Mouse (Mus musculus) heart, embryonic 16.5 days (tissue): ENCODE data around the gene Abi3. TPM values are rescaled to one million over a fixed set of nuclear protein-coding genes. Genes with fewer than 3 reads are reported as not detected.

Source experiments
- ATAC-seq: fragments of 200-750 bp; cut with Nextera tagmentation; replicated peaks from 2 replicates; pipeline ENCODE4 v1.8.0; 2017; ENCODE audit warnings: moderate number of reproducible peaks; ENCODE audit not compliant: insufficient read depth, low FRiP score; ENCODE audit errors: extremely low read depth
- H3K27ac ChIP-seq: fragments of 300-500 bp; sonication (generic); 2 replicates; pipeline ENCODE4 v1.5.1; 2014; ENCODE audit warnings: mild to moderate bottlenecking, low read length, control low read depth, moderate library complexity
- H3K27me3 ChIP-seq: fragments of 300-500 bp; sonication (generic); 2 replicates; pipeline ENCODE4 v1.6.1; 2014; ENCODE audit warnings: low read length, mixed read lengths; ENCODE audit not compliant: control insufficient read depth, insufficient read depth
- H3K36me3 ChIP-seq: fragments of 300-500 bp; sonication (generic); 2 replicates; pipeline ENCODE4 v1.6.1; 2014; ENCODE audit not compliant: control insufficient read depth, insufficient read depth
- H3K4me1 ChIP-seq: fragments of 300-500 bp; sonication (generic); 2 replicates; pipeline ENCODE4 v1.6.1; 2014; ENCODE audit warnings: low read length, mixed read lengths; ENCODE audit not compliant: control insufficient read depth, insufficient read depth
- H3K4me2 ChIP-seq: fragments of 300-500 bp; sonication (generic); 2 replicates; pipeline ENCODE4 v1.6.1; 2014; ENCODE audit warnings: low read depth, mild to moderate bottlenecking, control low read depth, low read length
- H3K4me3 ChIP-seq: fragments of 300-500 bp; sonication (generic); 2 replicates; pipeline ENCODE4 v1.5.1; 2014; ENCODE audit warnings: mild to moderate bottlenecking, control low read depth, low read length
- H3K9ac ChIP-seq: fragments of 300-500 bp; sonication (generic); 2 replicates; pipeline ENCODE4 v1.6.1; 2014; ENCODE audit warnings: low read length, control low read depth
- H3K9me3 ChIP-seq: fragments of 300-500 bp; sonication (generic); replicated peaks from 2 replicates; pipeline ENCODE4 v1.6.1; 2016; ENCODE audit warnings: low read length; ENCODE audit not compliant: control insufficient read depth
- WGBS: fragments of 180-500 bp; shearing (Covaris S2); extraction: QIAGEN DNeasy Blood & Tissue Kit; methylation state at CpG from one replicate; pipeline ENCODE4 v1.1.7; 2014; 5-methylcytosine and 5-hydroxymethylcytosine counted together
- polyA plus RNA-seq: library from polyadenylated mRNA; unstranded; fragments of >200 nt; fragmentation: Nextera tagmentation; extraction: Ambion mirVana; gene quantifications from 2 replicates; pipeline ENCODE4 v1.2.1, GENCODE M21; 2015

Abi3 gene
- polyA plus RNA-seq, 1 experiment from 2014 or later = 28.0 TPM

DNA sequence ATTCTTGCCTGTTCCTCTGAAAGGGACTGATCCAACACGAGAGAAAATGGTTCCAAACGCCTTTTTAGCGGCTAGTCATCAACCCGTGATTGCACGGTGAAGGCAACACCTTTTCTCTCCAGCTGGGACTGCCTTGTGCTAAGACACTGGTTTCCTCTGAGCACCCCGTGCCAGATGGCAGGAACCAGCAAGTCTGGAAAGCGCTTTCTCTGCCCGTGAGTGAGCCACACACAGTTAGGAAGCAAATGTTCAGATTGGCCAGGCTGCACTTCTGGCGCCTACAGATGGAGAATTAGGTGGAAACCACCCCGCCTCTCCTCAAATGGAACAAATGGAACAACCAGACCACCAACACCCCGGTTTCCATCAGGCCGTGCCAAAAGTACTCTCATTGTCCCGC lies 50.5 kb downstream of the Abi3 start:
- Histone ChIP-seq H3K4me1 (peaks cover 20% of the 10 kb centered on the region), H3K9ac (no peak overlapping the region), H3K36me3 (no peaks in the 10 kb centered on the region), H3K27ac (no peak overlapping the region), H3K4me3 (no peak overlapping the region), H3K9me3 (no peaks in the 10 kb centered on the region), H3K27me3 (peaks cover under 1% of the 10 kb centered on the region), H3K4me2 (no peak overlapping the region)
- 80% methylated on average over 13 of the region's 13 CpGs for WGBS
- no peak for ATAC-seq

DNA sequence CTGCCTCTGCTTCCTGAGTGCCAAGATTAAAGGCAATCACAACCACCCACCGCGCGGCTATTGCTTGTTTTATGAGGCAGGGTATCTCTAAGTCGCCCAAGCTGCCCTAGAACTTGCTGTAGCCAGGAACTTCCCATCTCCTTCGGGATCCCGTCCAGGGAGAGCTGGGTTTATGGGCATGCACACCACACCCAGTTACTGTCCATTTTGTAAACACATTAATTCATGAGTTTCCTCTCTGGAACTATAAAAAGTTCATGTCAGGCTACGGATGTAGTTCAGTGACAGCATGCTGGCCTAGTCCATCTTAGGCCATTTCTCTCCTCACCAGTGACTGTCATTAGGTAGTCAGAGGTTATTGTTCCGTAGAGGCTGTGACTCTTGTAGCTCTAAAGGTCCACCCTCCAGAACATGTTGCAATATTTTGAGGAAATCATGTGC lies 52.8 kb downstream of the Abi3 start:
- Histone ChIP-seq H3K4me1 (peaks cover 8% of the 10 kb centered on the region; the same call in 1 of the 2 replicates), H3K27ac (no peak overlapping the region)
- whole genome bisulfite sequencing = 75% methylated on average over 8 of the region's 8 CpGs

DNA sequence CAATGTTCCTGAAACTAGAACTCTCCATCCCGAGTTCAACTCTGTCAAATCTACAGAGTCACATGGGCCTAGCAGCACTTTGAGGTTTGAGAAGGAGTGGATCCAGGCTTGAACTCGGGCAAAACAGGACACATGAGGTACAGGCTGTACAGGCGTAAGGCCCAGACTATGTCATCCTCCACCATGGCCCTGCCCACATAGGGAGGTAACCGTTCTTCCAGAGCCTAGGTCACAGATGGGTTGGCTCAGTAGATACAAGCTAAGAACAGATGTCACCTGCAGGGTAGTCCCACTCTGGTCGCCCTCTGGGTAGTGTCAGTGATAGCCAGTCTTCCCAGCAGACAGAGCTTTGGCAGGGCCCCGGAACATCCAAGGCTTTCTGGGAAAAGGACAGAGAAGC lies 55.8 kb downstream of the Abi3 start:
- Histone ChIP-seq H3K27me3 (no peaks in the 10 kb centered on the region), H3K9me3 (peaks cover 6% of the 10 kb centered on the region; the same call in 1 of the 2 replicates), H3K36me3 (no peaks in the 10 kb centered on the region), H3K4me3 (no peak overlapping the region), H3K4me2 (no peak overlapping the region), H3K27ac (no peak overlapping the region), H3K4me1 (no peaks in the 10 kb centered on the region), H3K9ac (no peak overlapping the region)
- ATAC-seq = no peak
- 85% methylated on average over 6 of the region's 6 CpGs for WGBS

More for the DNA sequence above, 52.8 kb downstream of the Abi3 start:
- Histone ChIP-seq H3K27me3 (no peaks in the 10 kb centered on the region), H3K36me3 (no peaks in the 10 kb centered on the region), H3K4me2 (no peak overlapping the region), H3K9ac (no peak overlapping the region), H3K9me3 (peaks cover 6% of the 10 kb centered on the region; the same call in 1 of the 2 replicates), H3K4me3 (no peak overlapping the region)
- no peak for ATAC-seq

DNA sequence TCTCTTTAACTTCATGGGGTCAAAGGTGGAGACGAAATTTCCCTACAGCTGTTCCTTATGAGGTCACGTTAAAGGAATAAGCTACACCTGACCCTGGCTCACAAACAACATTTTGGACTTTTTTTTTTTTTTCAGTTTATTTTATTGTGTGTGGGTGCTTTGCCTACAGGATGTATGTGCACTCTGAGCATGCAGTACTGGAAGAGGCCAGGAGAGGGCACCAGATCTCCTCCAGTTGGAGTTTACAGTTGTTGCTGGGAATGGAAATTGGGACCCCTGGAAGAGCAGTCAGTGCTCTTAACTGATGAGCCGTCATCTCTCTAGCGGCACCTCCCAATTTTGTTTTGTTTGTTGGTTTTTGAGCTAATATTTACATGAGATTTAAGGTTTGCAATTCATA lies 56.6 kb downstream of the Abi3 start:
- 95% methylated on average over 4 of the region's 4 CpGs for WGBS
- Histone ChIP-seq H3K27ac (no peak overlapping the region), H3K4me1 (no peaks in the 10 kb centered on the region), H3K4me2 (no peak overlapping the region), H3K9ac (no peak overlapping the region), H3K4me3 (no peak overlapping the region), H3K9me3 (peaks cover 6% of the 10 kb centered on the region; the same call in 1 of the 2 replicates), H3K27me3 (no peaks in the 10 kb centered on the region), H3K36me3 (no peaks in the 10 kb centered on the region)
- ATAC-seq = no peak

DNA sequence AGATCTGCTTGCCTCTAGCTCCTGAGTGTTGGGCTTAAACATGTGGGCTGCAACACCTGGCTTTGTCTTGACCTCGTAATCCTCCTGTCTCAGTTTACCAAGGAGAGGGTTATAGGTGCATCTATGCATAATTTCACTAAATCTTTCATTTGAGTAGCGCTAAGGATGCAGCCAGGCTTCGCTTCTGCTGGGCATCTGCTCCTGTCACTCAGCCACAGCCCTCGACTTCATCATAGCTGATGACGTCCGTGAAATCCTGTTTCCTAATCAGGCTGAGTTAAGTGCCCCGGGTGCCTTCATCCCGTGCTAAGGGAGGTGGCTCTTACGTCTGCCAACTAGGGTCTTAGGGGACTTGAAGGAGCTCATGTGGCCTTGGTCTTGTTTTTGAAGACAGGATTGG lies 58.3 kb downstream of the Abi3 start:
- no peaks in the 10 kb centered on the region for H3K27me3 ChIP-seq
- whole genome bisulfite sequencing = 64% methylated on average over 9 of the region's 9 CpGs
- no peak for ATAC-seq

DNA sequence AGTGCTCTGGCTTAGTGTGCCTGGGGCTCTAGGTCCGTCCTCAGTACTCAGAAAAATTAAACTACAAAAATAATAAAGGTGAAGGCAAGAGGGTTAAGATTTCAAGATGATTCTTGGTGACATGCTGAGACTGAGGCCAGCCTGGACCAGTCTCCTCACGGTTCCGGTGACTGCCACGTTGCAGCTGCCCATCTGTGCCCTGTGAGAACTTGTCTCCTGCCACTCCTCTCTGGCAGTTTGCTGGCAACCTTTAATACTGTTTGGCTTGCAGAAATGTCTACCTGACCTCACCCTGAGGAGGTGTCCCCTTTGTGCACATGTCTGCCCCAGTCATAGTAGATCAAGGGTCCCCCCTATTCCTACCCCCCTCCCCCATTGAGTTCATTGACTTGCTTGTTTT lies 58.8 kb downstream of the Abi3 start:
- Histone ChIP-seq H3K4me1 (no peaks in the 10 kb centered on the region), H3K4me2 (no peak overlapping the region), H3K9ac (no peak overlapping the region), H3K9me3 (peaks cover 6% of the 10 kb centered on the region; the same call in 1 of the 2 replicates), H3K4me3 (no peak overlapping the region), H3K27ac (no peak overlapping the region), H3K36me3 (no peaks in the 10 kb centered on the region), H3K27me3 (no peaks in the 10 kb centered on the region)
- 93% methylated on average over 4 of the region's 4 CpGs for whole genome bisulfite sequencing
- ATAC-seq = no peak

More for the DNA sequence above, 58.3 kb downstream of the Abi3 start:
- H3K9me3 ChIP-seq = peaks cover 6% of the 10 kb centered on the region; the same call in 1 of the 2 replicates
- H3K36me3 ChIP-seq = no peaks in the 10 kb centered on the region
- no peak overlapping the region for H3K4me2 ChIP-seq
- H3K27ac ChIP-seq = no peak overlapping the region
- H3K4me3 ChIP-seq = no peak overlapping the region
- H3K9ac ChIP-seq = no peak overlapping the region
- no peaks in the 10 kb centered on the region for H3K4me1 ChIP-seq

DNA sequence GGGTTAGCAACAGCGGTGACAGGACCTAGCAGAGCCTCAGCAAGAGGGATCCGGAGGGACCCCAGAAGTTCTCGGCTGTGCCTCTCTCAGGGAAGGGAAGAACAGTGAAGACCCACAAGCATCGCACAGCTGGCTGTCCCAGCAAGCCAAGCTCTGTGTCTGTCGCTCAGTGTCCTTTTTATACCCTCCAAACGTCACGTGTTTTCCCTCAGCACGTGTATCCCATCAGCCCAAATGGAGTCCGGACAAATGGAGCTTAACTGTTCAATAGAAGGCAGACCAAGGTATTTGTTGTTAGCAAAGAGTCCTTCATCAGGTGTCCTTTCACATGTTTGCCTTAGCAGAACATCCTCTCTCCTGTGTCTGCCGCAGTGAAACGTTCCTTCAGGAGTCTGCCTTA lies 60.7 kb downstream of the Abi3 start:
- peaks cover 6% of the 10 kb centered on the region; the same call in 1 of the 2 replicates for H3K9me3 ChIP-seq
- H3K27me3 ChIP-seq = no peaks in the 10 kb centered on the region
- no peak for ATAC-seq
- peaks cover 6% of the 10 kb centered on the region for H3K4me1 ChIP-seq
- H3K36me3 ChIP-seq = no peaks in the 10 kb centered on the region
- H3K4me3 ChIP-seq = no peak overlapping the region
- no peak overlapping the region for H3K4me2 ChIP-seq
- 84% methylated on average over 11 of the region's 11 CpGs for WGBS
- H3K9ac ChIP-seq = no peak overlapping the region
- H3K27ac ChIP-seq = no peak overlapping the region

DNA sequence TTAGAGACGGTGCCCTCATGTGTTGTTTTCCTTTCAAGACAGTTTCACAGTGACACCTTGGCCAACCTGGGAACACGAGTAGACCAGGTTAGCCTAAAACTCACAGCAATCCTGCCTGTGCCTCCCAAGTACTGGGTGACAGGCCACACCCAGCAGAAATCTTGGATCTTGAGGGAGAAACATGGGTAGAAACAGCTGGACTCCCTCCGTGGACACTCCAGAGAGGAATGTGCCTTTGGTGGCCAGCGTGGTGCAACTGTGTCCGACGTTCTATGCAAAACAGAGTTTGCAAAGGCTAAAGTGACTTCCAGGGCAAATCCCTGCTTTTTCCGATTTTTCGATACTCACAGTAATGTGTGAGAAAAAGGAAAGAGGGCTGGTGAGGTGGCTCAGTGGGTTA lies 61.8 kb downstream of the Abi3 start:
- no peaks in the 10 kb centered on the region for H3K36me3 ChIP-seq
- H3K4me2 ChIP-seq = no peak overlapping the region
- no peak overlapping the region for H3K9ac ChIP-seq
- H3K27me3 ChIP-seq = no peaks in the 10 kb centered on the region
- H3K4me1 ChIP-seq = peaks cover 6% of the 10 kb centered on the region
- H3K27ac ChIP-seq = no peak overlapping the region
- H3K9me3 ChIP-seq = peaks cover under 1% of the 10 kb centered on the region; the same call in 1 of the 2 replicates
- no peak overlapping the region for H3K4me3 ChIP-seq
- WGBS = 91% methylated on average over 8 of the region's 8 CpGs
- no peak for ATAC-seq
